Mouse (Mus musculus): ENCODE measurements around the gene Gm20388.

DNA sequence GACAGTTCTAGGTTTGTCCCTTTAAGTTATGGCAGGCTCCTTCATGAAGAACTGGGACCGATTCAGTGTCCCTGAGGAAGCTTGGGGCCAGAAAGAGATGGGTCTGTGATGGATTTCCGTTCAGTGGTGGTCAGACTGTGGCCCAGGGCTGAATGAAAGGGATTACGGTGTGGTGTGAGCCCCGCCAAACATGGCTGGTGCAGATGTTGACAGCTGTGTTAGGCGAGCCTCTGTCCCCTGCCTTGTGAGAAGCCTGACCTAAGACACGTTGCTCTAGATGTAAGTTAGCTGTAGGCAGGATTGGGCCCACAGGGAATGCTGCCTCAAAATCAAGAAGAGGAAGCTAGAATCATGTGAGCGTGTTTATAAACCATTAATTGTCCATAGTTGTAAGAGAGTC lies 826.5 kb downstream of the Gm20388 start:
- TF ChIP-seq CTCF (conservative IDR thresholded peaks at IDR 0.05; ENCODE audit: insufficient read depth, insufficient read length, low read depth, low read length) (no peak), POLR2A (IDR thresholded peaks at IDR 0.05; ENCODE audit: low read depth, low read length) (no peak)

Data from kidney, adult 2 months (tissue).